Mouse (Mus musculus) embryo, embryonic 11 days (tissue): ENCODE measurements around the gene Prrc2b.
A peak's percentile ranks its signal among the peaks of the same experiment; 100 is the strongest.

Source experiments
- DNase-seq: peaks from one replicate; pipeline ENCODE4 v3.0.0-alpha.2; 2015

The Prrc2b gene

DNA sequence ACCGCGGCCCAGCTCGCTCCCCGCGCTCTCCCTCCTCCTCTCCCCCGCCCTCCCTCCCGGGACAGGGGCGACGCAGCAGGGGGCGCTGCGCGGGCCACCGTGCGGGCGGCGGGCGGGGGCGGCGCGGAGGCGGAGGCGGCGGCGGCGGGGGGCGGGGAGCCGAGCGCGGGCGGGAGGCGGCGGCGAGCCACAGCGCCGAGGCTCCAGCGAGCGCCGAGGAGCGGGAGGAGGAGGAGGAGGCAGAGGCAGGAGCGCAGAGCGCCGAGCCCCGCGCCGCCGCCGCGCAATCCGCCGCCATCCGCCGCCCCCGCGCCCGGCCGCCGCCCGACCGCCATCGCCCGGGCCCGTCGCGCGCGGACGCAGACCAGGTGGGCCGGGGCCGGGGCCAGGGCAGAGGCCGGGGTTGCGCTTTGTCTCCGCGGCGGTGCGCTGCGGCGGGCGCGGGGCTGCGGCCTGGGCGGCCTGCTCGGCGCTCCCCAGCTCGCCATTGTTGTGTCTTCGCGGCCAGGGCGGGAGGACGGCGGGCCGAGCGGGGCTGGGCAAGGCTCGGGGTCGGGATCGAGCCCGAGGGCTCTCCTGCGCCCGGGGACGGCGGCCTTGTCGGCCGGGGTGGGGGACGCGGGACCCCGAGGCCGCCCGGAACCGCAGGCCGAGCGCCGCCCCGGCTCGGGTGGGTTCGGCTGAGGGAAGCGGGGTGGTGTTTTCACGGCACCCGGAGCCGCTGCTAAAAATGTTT is at the start of gene Prrc2b:
Gene Prrc2b (plus strand): TSS at position 159 of the 736 bp plus-strand sequence.
- DNase-seq: peak; percentile 87

GRCm38 (mm10) chr2:32102944-32103343 is 47.9 kb upstream of the Prrc2b start:
- no peak for DNase-seq

DNA sequence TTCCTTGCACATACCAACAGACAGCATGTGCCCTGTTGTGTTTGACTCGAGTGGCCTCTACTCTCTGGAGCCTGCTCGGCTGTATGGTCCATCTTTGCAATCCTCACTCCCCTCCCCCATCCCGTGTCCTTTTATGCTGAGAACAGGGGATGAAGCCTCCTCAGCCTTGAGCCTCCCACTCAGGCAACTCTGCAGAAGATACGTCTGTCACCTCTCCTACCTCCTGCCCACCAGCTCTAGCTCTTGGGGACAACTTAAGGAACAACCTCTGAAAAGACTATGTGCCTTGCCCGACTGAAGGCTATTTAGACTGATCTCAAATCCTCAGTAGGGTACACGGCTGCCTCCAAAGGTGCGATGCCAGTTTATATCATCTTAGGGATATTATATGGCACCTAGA is 47.3 kb upstream of the Prrc2b start:
- DNase-seq: no peak

- no peak for DNase-seq
Observed at GRCm38 (mm10) chr2:32104122-32104521, 46.8 kb upstream of the Prrc2b start.

- DNase-seq: peak; percentile 40
Observed at GRCm38 (mm10) chr2:32105117-32105913, 45.6 kb upstream of the Prrc2b start.

GRCm38 (mm10) chr2:32105930-32106329 is 45.0 kb upstream of the Prrc2b start:
- DNase-seq: no peak

DNA sequence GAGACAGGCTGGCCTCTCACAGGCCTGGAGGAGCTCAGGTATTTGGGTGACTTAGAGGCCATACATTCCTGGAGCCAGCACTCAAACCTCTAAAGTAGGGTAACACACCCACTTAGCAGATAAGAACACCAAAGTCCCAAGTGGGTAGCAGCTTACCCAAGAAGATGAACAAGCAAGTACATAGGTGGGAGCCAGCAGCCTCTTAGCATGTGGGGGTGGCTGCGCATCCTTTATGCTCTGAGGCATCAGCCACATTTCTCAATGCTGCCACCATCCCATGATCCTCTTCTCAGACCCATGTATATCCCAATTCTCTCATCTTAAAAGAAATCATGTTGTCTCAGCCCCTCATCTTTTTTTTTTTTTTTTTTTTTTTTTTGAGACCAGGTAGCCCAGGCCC is 39.6 kb upstream of the Prrc2b start:
- no peak for DNase-seq

- DNase-seq: no peak
Observed at GRCm38 (mm10) chr2:32112548-32112947, 38.3 kb upstream of the Prrc2b start.

- DNase-seq: no peak
Observed at GRCm38 (mm10) chr2:32115851-32116268, 35.0 kb upstream of the Prrc2b start.

GRCm38 (mm10) chr2:32119802-32120750 is 30.8 kb upstream of the Prrc2b start:
- DNase-seq: no peak

DNA sequence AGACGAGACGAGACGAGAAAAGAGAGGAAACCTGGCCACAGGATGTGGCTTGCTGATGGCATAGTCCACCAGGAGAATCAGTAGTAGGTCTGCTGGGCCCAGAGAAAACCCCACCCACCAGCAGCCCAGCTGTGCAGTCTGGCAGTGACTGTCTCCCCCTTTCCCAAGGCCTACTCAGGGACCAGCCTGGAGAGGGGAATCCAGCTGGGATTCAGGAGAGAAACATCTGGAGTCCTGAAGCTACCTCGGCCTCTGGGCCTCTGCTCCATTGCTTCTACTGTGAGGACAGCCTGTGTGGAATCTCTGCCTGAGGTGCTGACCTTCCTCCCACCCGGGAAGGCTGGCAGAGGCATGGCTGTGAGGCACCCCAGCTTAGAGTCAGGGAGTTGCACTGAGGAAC is 29.7 kb upstream of the Prrc2b start:
- no peak for DNase-seq

GRCm38 (mm10) chr2:32121785-32122184 is 29.1 kb upstream of the Prrc2b start:
- no peak for DNase-seq

GRCm38 (mm10) chr2:32127653-32128535 is 23.0 kb upstream of the Prrc2b start:
- peak; percentile 39 for DNase-seq

DNA sequence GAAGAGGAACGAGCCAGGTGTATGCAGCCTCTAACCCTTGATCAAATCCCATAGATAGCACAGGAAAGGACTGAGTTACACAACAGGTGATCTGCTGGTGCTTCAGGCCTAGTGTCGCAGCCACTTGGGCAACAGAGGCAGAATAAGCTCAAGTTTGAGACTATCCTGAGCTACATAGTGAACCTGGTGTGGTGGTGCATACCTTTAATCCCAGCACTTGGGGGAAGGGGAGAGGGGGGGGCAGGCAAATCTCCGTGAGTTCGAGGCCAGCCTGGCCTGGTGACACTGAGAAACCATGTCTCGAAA is 22.4 kb upstream of the Prrc2b start:
- DNase-seq: no peak

- DNase-seq: peak; percentile 29
Observed at GRCm38 (mm10) chr2:32129383-32130074, 21.4 kb upstream of the Prrc2b start.

DNA sequence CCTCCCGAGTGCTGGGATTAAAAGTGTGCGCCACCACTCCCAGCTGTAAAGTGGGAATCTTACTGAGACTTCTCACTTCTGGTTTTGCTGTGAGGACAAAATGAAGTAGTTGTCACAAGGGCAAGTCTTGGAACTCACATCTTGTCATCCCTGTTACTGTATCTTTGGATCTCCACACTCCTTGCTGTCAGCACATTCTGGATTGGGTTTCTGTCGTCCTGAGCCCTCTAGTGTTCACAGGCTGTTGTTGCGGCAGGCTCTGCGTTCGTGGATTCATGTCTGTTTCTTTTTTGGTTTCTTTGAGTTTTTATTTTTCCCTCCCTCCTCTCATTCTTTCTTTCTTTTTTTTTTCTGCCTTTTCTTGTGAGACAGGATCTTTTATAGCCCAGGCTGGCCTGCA is 20.4 kb upstream of the Prrc2b start:
- peak; percentile 73 for DNase-seq

DNA sequence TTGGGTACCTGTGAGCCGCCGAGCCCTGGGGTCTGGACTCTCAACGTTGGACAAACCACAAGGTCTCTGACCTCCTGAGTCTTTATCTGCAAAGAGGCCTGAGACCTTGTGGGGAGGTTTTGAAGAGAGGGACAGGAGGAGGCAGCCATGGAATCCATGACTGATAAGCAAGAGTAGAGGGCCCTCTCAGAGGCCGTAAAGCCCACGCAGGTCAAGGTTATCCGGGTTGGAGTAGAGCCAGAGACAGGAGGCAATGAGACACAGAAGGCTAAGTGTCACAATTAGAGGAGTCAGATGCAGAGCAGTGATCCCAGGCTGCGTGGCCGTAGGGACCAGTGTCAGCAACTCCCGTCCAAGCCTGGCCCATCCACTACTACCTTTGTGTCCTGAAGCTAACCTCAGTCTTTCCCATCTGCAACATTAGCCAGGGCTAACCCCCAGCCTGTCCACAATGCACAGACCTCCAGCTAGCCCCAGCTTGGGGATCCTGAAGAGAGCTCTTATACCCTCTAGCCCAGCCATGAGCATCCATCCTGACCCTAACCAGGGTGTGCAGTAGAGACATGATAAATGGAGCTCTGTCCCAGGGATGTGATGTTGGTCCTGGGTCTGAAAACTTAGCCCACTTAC is 19.6 kb upstream of the Prrc2b start:
- DNase-seq: no peak

DNA sequence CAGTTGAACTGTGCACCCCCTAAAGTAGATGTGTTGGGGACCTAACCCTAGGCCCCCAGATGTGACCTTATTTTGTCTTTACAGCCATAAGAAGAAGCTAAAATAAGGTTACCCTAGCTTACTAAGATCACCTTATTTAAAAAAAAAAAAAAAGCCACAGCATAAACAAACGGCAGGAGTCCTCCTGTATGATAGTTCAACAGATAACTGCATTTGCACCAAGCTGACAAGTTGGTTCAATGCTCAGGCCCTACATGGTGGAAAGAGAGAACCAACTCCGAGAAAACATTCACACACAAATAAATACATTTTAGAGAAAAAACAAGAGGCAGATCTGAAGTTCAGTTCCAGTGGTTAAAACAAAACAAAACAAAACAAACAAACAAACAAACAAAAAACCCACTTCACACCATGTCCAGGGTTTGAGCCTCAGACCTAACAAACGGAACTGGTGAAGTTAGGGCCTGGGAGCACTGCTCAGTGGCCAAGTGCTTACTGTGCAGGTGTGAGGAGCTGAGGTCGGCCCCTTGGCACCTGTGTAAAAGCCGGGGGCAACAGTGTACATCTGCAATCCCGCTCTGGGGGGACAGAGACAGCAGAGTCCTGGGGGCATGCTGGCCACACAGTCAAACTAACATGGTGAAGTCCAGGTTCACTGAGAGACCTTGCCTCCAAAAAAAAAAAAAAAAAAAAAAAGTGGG is 18.9 kb upstream of the Prrc2b start:
- DNase-seq: no peak

GRCm38 (mm10) chr2:32132567-32132992 is 18.3 kb upstream of the Prrc2b start:
- peak; percentile 83 for DNase-seq

- peak; percentile 86 for DNase-seq
Observed at GRCm38 (mm10) chr2:32134039-32134438, 16.8 kb upstream of the Prrc2b start.
